Mouse (Mus musculus): ENCODE measurements at regions not wholly inside any gene's neighbourhood (a gene's known extent, or its start where the extent isn't known, plus 50 kb on each side); places are given as distances from the start of the nearest gene placed in this dataset.

- no peaks in the 10 kb centered on the region for H3K27me3 ChIP-seq (ENCODE audit: insufficient read depth, low read length)
- 85% methylated on average over 4 of the region's 4 CpGs for WGBS
- H3K9me3 ChIP-seq (ENCODE audit: low read depth, low read length), result no peaks in the 10 kb centered on the region
- H3K4me1 ChIP-seq (ENCODE audit: insufficient read depth), result peaks cover 4% of the 10 kb centered on the region; the same call in 1 of the 2 replicates
- H3K27ac ChIP-seq (ENCODE audit: low read depth), result no peak overlapping the region
- H3K36me3 ChIP-seq (ENCODE audit: insufficient read depth), result no peaks in the 10 kb centered on the region
- no peak overlapping the region for H3K9ac ChIP-seq
- no peak for ATAC-seq (ENCODE audit: insufficient read depth)
- TF ChIP-seq CTCF (IDR thresholded peaks at IDR 0.05; ENCODE audit: low read depth), result no peak
- no peak for DNase-seq
- H3K4me2 ChIP-seq, result no peak overlapping the region
- no peak overlapping the region for H3K4me3 ChIP-seq (ENCODE audit: low read depth, low read length)
These were observed 260.5 kb upstream of the Mad2l1 start for GRCm38 (mm10) chr6:66274737-66275136.

GRCm38 (mm10) chr6:66280701-66281100 is 254.5 kb upstream of the Mad2l1 start:
- H3K9me3 ChIP-seq (ENCODE audit: low read depth, low read length), result no peaks in the 10 kb centered on the region
- no peaks in the 10 kb centered on the region for H3K27me3 ChIP-seq (ENCODE audit: insufficient read depth, low read length)
- H3K4me2 ChIP-seq, result no peak overlapping the region
- WGBS, result 86% methylated on average over 8 of the region's 8 CpGs
- no peak for ATAC-seq (ENCODE audit: insufficient read depth)
- H3K4me3 ChIP-seq (ENCODE audit: low read depth, low read length), result no peak overlapping the region
- H3K9ac ChIP-seq, result no peak overlapping the region
- no peak for DNase-seq
- no peak overlapping the region for H3K27ac ChIP-seq (ENCODE audit: low read depth)
- H3K4me1 ChIP-seq (ENCODE audit: insufficient read depth), result no peaks in the 10 kb centered on the region
- no peaks in the 10 kb centered on the region for H3K36me3 ChIP-seq (ENCODE audit: insufficient read depth)
- no peak for TF ChIP-seq CTCF (IDR thresholded peaks at IDR 0.05; ENCODE audit: low read depth)

GRCm38 (mm10) chr6:66282566-66283115 is 252.5 kb upstream of the Mad2l1 start:
- H3K27ac ChIP-seq (ENCODE audit: low read depth), result no peak overlapping the region
- DNase-seq (no peak), ATAC-seq (ENCODE audit: insufficient read depth) (no peak)
- no peaks in the 10 kb centered on the region for H3K27me3 ChIP-seq (ENCODE audit: insufficient read depth, low read length)
- no peaks in the 10 kb centered on the region for H3K4me1 ChIP-seq (ENCODE audit: insufficient read depth)
- 70% methylated on average over 6 of the region's 6 CpGs for WGBS
- H3K36me3 ChIP-seq (ENCODE audit: insufficient read depth), result no peaks in the 10 kb centered on the region
- no peak for TF ChIP-seq CTCF (IDR thresholded peaks at IDR 0.05; ENCODE audit: low read depth)
- no peak overlapping the region for H3K4me2 ChIP-seq
- H3K4me3 ChIP-seq (ENCODE audit: low read depth, low read length), result no peak overlapping the region
- no peaks in the 10 kb centered on the region for H3K9me3 ChIP-seq (ENCODE audit: low read depth, low read length)
- H3K9ac ChIP-seq, result no peak overlapping the region

- H3K4me3 ChIP-seq (ENCODE audit: low read depth, low read length), result no peak overlapping the region
- H3K9me3 ChIP-seq (ENCODE audit: low read depth, low read length), result no peaks in the 10 kb centered on the region
- no peak overlapping the region for H3K4me2 ChIP-seq
- H3K9ac ChIP-seq, result no peak overlapping the region
- DNase-seq (no peak), ATAC-seq (ENCODE audit: insufficient read depth) (no peak)
- H3K27me3 ChIP-seq (ENCODE audit: insufficient read depth, low read length), result no peaks in the 10 kb centered on the region
- H3K27ac ChIP-seq (ENCODE audit: low read depth), result no peak overlapping the region
- no peak for TF ChIP-seq CTCF (IDR thresholded peaks at IDR 0.05; ENCODE audit: low read depth)
- no peaks in the 10 kb centered on the region for H3K36me3 ChIP-seq (ENCODE audit: insufficient read depth)
- 84% methylated on average over 4 of the region's 4 CpGs for WGBS
- H3K4me1 ChIP-seq (ENCODE audit: insufficient read depth), result no peaks in the 10 kb centered on the region
These were observed 251.7 kb upstream of the Mad2l1 start for GRCm38 (mm10) chr6:66283521-66283920.

GRCm38 (mm10) chr6:66287607-66288006 is 247.6 kb upstream of the Mad2l1 start:
- no peaks in the 10 kb centered on the region for H3K4me1 ChIP-seq (ENCODE audit: insufficient read depth)
- no peak overlapping the region for H3K4me3 ChIP-seq (ENCODE audit: low read depth, low read length)
- H3K4me2 ChIP-seq, result no peak overlapping the region
- H3K27me3 ChIP-seq (ENCODE audit: insufficient read depth, low read length), result no peaks in the 10 kb centered on the region
- no peak overlapping the region for H3K27ac ChIP-seq (ENCODE audit: low read depth)
- H3K9me3 ChIP-seq (ENCODE audit: low read depth, low read length), result no peaks in the 10 kb centered on the region
- no peak overlapping the region for H3K9ac ChIP-seq
- DNase-seq (no peak), ATAC-seq (ENCODE audit: insufficient read depth) (no peak)
- H3K36me3 ChIP-seq (ENCODE audit: insufficient read depth), result no peaks in the 10 kb centered on the region
- TF ChIP-seq CTCF (IDR thresholded peaks at IDR 0.05; ENCODE audit: low read depth), result no peak

GRCm38 (mm10) chr6:66289196-66289595 is 246.0 kb upstream of the Mad2l1 start:
- Histone ChIP-seq H3K27ac (ENCODE audit: low read depth) (no peak overlapping the region), H3K4me3 (ENCODE audit: low read depth, low read length) (no peak overlapping the region), H3K9me3 (ENCODE audit: low read depth, low read length) (no peaks in the 10 kb centered on the region), H3K27me3 (ENCODE audit: insufficient read depth, low read length) (no peaks in the 10 kb centered on the region), H3K4me1 (ENCODE audit: insufficient read depth) (no peaks in the 10 kb centered on the region), H3K9ac (no peak overlapping the region), H3K36me3 (ENCODE audit: insufficient read depth) (no peaks in the 10 kb centered on the region), H3K4me2 (no peak overlapping the region)
- TF ChIP-seq CTCF (IDR thresholded peaks at IDR 0.05; ENCODE audit: low read depth), result no peak
- ATAC-seq (ENCODE audit: insufficient read depth) (no peak), DNase-seq (no peak)
- 37% methylated on average over 3 of the region's 3 CpGs for WGBS

GRCm38 (mm10) chr6:66291576-66291975 is 243.6 kb upstream of the Mad2l1 start:
- H3K9me3 ChIP-seq (ENCODE audit: low read depth, low read length), result no peaks in the 10 kb centered on the region
- DNase-seq (no peak), ATAC-seq (ENCODE audit: insufficient read depth) (no peak)
- H3K36me3 ChIP-seq (ENCODE audit: insufficient read depth), result no peaks in the 10 kb centered on the region
- TF ChIP-seq CTCF (IDR thresholded peaks at IDR 0.05; ENCODE audit: low read depth), result no peak
- 75% methylated on average over 2 of the region's 2 CpGs for WGBS
- no peak overlapping the region for H3K4me2 ChIP-seq
- H3K27me3 ChIP-seq (ENCODE audit: insufficient read depth, low read length), result no peaks in the 10 kb centered on the region
- no peak overlapping the region for H3K27ac ChIP-seq (ENCODE audit: low read depth)
- H3K4me3 ChIP-seq (ENCODE audit: low read depth, low read length), result no peak overlapping the region
- no peaks in the 10 kb centered on the region for H3K4me1 ChIP-seq (ENCODE audit: insufficient read depth)
- H3K9ac ChIP-seq, result no peak overlapping the region

GRCm38 (mm10) chr6:66298056-66298455 is 237.1 kb upstream of the Mad2l1 start:
- ATAC-seq (ENCODE audit: insufficient read depth), result no peak
- DNase-seq, result no peak
- no peak overlapping the region for H3K4me2 ChIP-seq
- no peak overlapping the region for H3K4me3 ChIP-seq (ENCODE audit: low read depth, low read length)
- no peak overlapping the region for H3K9ac ChIP-seq
- H3K27ac ChIP-seq (ENCODE audit: low read depth), result no peak overlapping the region
- TF ChIP-seq CTCF (IDR thresholded peaks at IDR 0.05; ENCODE audit: low read depth), result no peak
- WGBS, result 66% methylated on average over 4 of the region's 4 CpGs
- no peaks in the 10 kb centered on the region for H3K36me3 ChIP-seq (ENCODE audit: insufficient read depth)
- no peaks in the 10 kb centered on the region for H3K27me3 ChIP-seq (ENCODE audit: insufficient read depth, low read length)
- no peaks in the 10 kb centered on the region for H3K9me3 ChIP-seq (ENCODE audit: low read depth, low read length)
- H3K4me1 ChIP-seq (ENCODE audit: insufficient read depth), result no peaks in the 10 kb centered on the region
